Mouse (Mus musculus): ENCODE data around the gene Rtn4rl1.
"Not testable (repeated sequence)": the region's sequence is repeated elsewhere in the genome, so short reads cannot be mapped to it uniquely, and the experiment has no call there.

The Rtn4rl1 gene

DNA sequence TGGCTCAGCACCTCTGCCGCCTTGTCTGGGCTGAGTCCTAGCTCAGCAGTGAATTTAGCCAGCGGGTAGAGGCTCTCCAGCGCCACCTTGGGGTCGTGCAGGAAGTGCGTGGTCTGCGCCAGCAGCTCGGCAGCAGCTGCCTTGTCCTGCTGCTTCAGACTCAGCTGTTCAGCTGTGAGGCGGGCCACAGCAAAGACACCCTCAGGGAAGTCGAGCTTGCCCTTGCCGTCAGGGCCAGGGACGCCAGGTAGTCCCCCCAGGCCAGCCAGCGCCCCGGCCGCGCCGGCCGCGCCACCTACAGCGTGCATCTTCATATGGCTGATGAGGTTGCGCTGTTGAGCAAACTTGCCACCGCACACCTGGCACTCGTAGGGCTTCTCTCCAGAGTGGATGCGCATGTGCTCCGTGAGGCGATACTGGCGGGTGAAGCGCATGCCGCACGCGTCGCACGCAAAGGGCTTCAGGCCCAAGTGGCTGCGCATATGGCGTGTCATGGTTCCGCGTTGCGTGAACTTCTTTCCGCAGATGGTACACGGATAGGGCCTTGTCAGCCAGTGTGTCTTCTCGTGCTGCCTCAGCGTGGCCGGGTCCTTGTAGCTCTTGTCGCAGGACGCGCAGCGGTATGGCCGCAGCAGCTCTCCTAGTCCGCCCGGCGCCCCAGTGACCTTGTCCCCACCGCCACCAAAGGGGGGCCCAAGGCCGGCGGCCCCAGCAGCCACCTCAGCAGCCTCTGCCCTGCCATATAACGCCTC lies 28.0 kb upstream of the Rtn4rl1 start:
- peak; percentile 80 for DNase-seq (ENCODE audit: low read depth, low spot score)

DNA sequence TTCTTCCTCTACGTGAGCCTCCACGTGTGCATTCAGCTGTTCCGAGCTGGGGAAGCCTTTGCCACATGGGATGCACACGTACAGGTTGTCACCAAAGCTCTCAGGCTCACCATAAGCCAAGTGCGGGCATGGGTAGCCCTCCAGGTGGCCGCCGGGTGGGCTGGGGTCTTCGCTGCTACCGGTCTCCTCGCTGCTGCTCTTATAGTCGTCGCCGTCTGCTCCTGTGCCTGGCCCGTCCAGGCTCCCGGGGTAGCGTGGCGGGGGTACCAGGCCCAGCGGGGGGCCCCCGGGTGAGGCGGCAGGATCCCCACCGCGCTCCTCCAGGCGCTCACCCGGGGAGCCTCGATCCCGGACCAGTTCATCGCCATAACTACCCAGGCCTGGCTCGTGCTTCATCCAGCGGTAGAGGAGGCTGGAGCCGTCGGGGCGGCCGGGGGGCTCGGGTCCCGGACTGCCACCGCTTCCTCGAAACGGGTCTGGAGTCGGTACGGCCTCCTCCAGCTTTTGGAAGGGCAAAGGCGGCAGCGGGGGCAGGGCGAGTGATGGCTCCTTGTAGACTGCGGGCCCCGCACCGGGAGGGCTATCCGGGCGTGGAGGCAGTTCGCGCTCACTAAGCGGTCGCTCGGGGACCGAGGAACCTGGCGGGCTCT lies 27.3 kb upstream of the Rtn4rl1 start:
- peak; percentile 24 for DNase-seq (ENCODE audit: low read depth, low spot score)

DNA sequence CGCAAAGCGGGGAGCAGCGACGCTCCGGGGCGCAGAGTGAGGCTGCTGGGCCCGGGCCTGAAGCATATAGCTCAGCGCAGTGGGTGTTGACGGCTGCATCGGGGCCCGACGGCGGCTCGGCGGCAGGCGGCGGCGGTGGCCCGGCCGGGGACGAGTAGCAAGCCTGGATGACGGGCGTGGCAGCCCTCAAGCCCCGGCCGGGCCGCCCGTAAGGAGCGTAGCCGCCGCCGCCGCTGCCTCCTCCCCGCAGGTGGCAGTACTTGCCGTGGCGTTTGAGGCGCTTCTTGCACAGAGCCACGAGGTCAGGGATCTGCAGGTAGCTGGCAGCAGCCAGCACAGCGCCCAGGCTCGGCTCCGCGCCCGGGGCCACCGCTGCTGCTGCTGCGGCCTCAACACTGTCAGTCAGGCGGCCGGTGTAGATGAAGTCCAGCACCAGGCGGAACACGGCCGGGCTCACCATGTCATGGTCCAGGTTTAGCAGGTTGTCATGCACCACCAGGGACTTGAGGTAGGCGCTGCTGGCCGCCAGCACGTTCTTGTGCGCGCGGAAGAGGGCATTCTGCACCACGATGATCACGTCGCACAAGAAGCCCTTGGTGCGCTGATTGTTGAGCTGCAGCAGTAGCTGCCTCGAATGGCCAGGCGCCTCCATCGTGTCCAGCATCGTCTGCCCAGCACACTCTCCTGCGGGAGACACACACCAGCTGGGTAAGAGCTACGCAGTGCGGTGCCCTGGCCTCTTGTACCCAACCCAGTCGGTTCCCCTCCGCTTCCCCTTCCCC lies 26.5 kb upstream of the Rtn4rl1 start:
- DNase-seq (ENCODE audit: low read depth, low spot score), result peak; percentile 66

DNA sequence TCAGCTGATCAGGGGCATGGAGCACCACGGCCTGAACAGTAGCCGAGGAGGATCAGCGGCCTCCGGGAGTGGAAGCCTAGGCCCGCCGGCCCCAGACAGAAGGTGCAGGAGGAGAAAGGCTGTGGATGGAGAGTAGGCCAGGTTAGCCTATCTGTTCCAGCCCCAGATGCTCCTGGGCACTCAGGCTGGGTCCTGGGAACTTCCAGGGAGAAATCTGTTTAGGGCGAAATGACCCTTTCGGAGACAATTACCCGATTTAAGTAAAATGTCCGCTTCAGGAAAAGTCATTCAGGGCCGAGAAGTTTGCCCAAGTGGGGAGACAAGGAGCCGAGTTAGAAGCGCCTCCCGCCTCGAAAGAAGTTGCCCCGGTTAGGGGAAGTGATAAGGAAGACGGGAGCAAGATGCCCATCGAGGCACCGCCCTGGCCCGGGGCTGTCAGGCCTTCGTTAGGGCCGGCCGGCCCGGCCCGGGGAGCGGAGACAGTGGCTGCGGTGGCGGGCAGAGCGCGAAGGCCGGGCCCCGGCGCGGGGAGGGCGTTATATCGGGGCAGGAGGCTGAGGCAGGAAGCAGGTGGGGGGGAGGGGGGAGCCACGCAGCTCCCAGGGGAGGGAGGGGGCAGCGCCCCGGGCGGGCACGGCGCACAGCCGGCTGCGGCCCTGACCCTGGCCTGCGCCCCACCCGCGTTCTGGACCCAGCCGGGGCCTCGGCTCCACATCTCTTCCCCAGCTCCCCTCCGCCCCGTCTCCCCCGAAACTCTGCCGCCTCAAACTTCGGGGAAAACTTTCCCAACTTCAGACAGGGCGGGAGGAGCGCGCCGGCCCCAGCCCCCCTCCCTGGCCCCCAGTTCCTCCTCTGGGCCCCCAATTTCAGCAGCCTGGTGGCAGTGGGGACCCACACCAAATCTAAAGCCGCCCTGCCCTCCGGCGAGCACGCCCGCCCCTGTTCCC lies 25.7 kb upstream of the Rtn4rl1 start:
- DNase-seq (ENCODE audit: low read depth, low spot score), result peak; percentile 64

DNA sequence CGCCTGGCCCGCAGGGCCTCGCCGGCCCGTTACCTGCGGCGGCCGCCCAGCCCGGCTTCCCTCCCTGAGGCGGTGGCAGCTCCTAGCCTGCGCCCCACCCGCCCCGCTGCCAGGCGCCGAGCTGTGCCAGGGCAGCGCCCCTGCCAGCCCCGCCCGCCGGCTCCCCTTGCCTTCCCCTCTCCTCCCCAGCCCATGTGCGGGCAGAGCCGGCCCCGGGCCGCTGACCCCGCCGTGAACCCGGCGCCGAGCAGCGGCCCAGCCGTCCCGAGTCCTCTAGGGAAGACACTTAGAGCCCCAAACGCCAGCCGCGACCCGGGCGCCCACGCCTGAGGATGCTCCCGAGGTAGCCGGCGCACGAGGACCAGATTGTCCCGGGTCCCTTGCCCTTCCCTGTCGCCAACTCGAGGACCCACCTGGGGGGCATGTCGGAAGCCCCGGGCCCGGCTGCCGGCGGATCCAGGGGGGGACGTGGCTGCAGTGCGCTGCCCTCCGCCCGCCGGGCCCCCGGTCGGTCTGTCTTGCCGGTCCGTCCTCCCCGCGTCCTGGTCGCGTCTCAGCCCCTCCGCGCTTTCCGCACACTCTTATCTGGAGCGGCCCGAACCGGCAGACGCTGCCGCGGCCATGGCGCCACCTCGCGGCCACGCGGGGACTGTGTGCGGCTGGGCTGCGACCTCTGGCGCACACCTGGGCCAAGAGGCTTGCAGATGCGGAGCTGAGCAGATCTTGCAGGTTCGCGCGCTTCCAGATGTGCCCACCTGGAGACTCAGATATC lies 24.8 kb upstream of the Rtn4rl1 start:
- DNase-seq (ENCODE audit: low read depth, low spot score), result peak; percentile 89

DNA sequence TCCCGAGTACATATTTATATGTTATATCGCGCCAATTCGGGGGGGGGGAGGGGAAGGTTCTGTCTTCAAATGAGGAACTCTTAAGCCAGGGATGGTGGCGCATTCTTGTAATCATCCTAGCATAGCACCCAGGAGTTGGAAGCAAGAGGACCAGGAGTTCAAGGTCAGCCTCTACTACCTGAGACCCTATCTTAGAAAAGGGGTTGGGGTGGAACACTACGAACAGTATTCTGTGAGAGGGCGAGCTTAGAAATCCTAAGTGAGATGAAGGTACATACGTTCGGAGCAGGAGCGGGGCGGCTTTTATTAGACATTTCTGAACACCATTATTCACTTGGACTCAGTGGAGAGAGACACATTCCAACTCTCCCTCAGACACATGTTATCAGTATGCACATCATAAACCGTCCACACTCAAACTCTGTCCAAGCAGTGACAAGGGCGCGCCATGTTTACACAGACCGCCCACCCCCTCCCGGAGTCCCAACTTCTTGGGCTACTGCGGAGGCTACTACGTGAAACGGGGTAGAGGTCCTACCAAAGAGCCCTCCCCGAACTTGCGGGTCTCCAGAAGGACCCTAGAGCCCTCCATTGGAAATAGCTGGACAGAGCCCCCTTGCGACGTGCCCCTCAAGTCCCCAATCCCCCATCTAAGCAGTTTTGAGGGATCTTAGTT lies 24.0 kb upstream of the Rtn4rl1 start, which contains the start of gene Hic1:
TSS of gene Hic1 (minus strand) at position 115 of the 676 bp plus-strand sequence.
- DNase-seq (ENCODE audit: low read depth, low spot score), result peak; percentile 25

DNA sequence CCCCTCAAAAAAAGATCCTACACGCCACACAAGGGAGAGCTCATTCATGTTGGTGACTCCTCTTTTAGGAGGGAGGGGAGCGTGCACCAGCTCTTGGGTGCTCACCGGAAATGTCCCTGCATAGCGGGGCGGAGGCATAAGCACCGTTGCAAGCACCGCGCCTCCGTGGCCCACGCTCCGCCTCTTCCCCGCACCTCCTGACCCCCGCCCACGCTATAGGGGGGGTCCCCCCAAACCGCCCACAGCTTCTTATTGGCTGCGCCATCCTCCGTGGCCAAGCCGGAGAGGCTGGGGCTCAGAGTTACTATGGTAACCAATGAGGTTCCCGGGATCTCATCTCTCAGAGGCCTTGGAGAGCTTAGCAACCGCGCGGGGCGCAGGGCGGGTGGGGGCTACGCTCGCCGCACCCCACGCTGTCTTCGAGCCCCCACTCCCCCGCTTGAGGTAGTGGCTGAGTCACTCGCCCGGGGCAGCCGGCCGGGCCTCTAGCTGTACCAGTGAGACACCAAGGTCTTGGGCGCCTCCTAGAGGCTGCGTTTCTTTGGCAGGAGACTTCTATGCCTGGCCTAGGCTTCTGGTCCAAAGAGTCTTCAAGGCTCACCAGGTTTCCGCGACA lies 23.3 kb upstream of the Rtn4rl1 start:
- peak; percentile 91 for DNase-seq (ENCODE audit: low read depth, low spot score)

DNA sequence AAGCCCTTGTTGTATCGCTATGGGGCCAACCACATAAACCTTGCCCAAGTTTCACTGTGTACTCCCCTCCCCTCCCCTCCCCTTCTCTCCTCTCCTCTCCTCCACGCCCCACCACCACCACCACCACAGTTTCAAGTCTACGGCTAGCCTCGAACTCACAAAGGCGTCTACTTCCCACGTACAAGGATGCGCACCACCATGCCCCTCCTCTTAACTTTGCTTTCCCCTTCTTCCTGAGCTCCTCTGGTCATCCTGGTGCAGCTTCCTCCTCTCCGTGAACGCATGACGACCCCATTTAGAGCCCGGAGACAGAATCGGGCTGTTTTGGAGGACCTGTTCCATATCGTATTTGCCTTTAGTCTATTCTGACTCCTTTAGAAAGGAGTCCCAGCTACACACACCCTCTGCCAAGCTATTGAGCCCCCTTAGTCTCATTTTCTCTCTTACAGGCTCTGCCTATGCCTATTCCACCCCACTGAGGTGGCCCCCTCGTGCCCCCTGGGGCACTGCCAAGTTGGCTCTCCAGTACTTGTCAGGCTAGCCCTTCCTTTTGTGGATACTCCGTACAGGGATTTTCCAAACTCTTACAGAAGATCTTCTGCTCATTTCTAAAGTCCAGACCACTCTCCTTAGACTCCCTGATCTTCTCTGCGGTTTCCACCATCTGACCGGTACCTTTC lies 22.3 kb upstream of the Rtn4rl1 start:
- DNase-seq (ENCODE audit: low read depth, low spot score), result peak; percentile 51

DNA sequence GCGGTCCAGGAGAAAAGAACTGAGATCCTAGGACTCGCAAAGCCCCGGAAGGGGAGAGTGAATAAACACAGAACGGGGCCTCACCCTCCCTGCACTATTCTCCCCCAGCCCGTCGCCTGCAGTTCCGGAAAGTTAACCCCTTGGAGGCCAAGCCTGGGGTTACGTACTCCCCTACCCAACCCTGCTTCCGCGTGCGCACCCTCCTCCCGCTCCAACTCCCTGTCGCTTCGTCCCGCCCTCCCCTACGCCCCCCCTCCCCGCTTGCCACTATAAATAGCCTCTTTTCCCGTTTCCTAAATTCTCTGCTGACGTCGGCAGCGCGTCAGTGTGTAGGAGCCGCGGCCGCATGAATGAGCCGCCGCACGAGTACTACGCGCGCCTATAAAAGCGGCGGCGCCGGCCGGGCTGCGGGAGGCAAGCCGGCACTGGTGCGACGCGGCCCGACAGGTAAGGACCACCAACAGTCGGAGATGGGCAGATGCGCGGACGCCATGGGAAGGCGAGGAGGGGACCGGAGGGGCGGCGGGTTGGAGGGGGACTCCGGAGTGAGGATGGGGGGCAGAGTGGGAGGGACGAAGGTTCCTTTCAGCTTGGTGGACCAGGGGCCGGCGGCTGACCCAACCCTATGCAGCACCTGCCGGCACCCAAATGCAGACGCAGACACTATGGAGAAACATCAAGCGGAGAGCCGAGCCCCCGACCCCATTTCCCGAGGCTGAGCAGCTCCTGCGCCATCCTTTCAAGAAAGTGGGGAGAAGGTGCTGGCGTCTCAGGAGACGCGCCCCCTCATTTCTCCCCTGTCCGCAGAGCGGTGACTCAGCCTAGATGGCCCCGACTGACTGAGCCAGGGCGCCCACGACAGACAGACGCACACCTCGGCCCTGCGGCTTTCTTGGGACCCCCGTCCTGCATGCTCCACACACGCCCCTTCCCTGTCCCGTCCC lies 21.2 kb upstream of the Rtn4rl1 start:
- peak; percentile 75 for DNase-seq (ENCODE audit: low read depth, low spot score)

DNA sequence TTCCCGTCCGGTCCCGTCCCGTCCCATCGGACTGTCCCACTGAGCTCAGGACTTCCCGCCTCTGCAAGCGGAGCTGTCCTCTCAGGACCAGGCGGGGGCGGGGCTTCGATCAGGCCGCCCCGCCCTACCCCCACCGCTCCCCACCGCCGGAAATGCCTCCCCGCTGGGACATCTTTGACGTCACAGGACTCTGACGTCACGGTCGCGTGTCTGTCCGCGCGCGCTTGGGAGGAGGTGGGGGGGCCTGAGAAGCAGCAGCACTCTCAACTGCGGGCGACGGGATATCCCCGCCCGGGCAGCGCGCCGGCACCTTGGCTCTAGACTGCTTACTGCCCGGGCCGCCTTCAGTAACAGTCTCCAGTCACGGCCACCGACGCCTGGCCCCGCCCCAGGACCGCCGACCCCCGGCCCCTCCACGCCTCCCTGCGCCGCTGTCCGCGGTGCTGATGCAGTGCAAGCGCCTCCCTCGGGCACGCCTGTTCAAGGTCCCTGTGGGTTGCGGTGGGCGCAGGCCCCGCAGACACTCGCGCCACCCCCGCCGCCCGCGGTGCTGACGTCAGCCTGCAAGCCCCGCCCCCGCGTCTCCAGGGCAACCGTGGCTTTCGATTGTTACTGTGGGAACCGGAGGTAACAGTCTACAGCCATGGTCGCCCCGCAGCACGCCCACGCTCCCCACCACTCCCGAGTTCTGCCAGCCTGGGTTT lies 20.3 kb upstream of the Rtn4rl1 start:
- DNase-seq (ENCODE audit: low read depth, low spot score), result peak; percentile 96

DNA sequence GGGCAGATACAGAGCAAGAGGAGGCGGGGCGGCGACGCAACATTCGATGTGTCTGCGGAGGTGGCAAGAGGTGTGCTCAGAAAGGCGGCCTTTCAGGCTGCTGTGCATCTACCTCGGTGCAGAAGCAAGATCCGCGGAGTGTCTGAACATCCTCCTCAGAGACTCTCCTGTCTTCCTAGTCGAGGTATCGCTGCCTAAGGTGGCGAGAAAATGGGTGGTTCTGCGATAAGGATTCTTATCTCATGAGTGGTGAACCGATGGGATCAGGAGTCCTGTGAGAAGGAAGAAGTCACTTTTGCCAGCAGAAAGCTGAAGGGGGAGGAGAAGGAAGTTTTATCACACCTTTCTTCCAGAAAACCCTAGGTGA lies 19.8 kb upstream of the Rtn4rl1 start:
- DNase-seq (ENCODE audit: low read depth, low spot score), result no peak

DNA sequence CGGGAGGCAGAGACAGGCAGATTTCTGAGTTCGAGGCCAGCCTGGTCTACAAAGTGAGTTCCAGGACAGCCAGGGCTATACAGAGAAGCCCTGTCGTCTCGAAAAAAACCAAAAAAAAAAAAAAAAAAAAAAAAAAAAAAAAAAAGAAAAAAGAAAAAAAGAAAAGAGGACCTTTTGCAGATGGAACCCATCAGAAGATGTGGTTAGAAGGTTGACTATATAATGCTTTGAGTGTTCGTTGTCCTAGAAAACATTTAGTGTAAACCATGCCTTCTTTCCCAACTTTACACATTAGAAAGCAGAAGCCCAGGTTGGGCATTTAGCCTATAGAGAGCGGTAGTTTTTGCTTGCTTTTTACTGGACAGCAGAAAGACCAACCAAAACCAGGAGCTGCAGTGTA lies 19.0 kb upstream of the Rtn4rl1 start:
- DNase-seq (ENCODE audit: low read depth, low spot score), result not testable (repeated sequence)

DNA sequence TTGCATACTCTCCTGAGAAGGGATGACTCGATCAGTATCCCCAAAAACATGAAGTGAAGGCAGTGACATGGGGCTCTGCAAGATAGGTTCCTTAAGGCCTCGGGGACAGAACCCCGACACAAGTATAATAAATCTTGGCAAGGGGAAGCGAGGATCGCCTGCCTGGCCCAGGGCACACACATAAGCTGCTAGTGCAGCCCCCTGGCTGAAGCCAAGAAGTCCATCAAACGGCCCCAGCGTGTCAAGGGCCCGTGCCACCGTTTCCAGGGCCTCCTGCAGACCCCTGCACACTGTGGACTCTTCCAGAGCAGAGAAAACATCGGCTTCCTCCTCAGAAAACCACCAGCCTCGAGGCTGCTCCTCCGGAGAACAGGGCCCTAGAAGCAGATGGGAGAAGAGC lies 15.6 kb upstream of the Rtn4rl1 start:
- DNase-seq (ENCODE audit: low read depth, low spot score), result no peak

DNA sequence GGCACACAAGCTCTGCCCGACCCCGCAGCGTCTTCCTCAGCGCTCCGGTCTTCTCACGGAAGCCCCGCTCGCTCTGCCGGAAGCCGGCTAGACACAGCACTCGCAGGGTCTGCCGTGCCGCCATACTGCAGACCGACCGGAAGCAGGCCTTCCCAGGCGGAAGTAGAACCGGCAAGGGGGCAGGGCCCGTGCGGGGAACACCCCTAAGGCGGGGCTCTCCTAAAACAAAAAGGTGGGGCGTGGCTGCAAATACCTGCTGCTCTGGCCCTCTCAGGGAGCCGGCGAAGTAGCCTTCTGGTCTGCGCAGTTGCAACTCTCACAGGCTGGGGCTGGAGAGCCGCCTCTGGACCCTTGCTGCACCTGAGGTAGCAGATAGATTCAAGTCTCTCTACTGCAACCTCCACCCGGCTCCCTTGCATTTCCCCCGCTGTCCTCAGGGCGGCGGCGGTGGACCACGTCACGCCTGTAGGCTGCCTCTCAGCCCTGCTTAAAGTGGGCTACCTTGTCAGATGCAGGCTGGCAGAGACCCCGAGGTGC lies 14.8 kb upstream of the Rtn4rl1 start, which contains the start of gene Ovca2:
TSS of gene Ovca2 (minus strand) at position 164 of the 537 bp plus-strand sequence.
- DNase-seq (ENCODE audit: low read depth, low spot score), result peak; percentile 95

DNA sequence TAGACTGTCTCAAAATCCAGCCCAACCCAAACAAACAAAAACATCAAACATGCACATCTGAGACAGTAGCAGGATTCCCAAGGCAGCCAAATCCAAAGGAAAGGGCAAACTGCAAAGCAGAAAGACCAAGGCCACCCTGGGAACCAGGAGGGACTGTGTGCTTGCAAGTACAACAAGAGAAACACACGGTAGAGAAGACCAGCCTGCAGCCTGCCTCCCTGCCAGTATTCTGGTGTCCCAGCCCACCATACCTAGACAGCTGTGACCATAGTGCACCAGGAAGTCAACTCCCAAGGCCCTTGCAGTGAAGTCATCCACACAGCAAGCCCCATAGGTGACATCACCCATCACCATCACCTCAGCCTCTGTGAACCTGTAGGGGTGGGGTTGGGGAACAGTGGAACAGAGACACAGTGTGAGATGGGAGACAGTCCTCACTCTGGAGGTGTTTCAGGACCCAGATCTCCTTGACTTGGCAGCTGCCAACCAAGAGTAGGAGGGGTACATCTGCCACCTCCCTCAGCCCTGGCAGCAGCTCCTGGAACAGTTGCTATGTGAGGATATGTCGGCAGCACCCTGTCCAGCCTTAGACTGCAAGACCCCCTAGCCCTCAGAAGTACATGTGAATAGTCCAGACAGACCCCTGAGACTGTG lies 9.5 kb upstream of the Rtn4rl1 start:
- DNase-seq (ENCODE audit: low read depth, low spot score), result no peak

DNA sequence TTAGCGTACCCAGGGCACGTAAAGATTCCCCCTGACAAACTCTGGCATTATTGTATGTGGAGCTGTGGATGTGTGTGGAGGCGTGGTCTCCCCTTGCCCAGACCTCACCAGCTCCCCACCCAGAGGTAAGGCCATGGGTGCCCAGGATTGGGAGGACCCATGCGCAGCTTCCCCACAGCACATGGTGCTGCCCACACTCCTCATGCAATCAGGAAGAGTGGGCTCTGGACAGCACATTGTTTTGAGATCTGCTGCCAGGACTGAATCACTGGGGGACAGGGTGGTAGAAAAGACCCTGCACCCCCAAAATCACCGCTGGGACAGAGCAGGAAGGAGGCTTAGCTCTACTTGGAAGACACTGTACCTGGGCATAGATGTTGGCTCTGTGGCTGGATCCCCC lies 9.0 kb upstream of the Rtn4rl1 start:
- DNase-seq (ENCODE audit: low read depth, low spot score), result no peak

Measured in CD4-positive helper T cell, adult 2 months (primary cell).